Mouse (Mus musculus) embryo, embryonic 10.5 days (tissue): ENCODE measurements at regions not wholly inside any gene's neighbourhood (a gene's known extent, or its start where the extent isn't known, plus 50 kb on each side); places are given as distances from the start of the nearest gene placed in this dataset.
A peak's percentile ranks its signal among the peaks of the same experiment; 100 is the strongest.

ENCODE experiments used
- DNase-seq: peaks from one replicate; pipeline ENCODE4 v3.0.0-alpha.2; 2015; ENCODE audit warnings: low spot score

DNA sequence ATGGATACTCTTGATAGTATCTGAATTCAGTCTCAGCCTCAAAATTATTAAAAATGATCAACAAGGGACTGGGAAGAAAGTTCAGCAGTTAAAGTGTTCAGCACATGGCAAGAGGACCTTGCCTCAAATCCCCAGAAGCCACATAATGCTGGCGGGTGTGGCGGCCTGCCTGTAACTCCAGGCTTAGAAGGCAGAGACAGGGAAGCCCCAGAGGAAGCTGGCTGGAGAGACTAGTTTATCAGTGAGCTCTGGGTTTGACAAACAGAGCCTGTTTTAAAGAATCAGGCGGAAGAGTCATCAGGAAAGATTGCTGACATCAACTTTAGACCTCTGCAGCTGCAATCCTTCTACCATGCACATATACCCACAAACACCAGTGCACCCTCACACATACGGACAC is 52.1 kb upstream of the Fyn start:
- DNase-seq, result peak; percentile 17

- DNase-seq, result no peak
Measured at GRCm38 (mm10) chr10:39315434-39316174, 53.1 kb upstream of the Fyn start.

DNA sequence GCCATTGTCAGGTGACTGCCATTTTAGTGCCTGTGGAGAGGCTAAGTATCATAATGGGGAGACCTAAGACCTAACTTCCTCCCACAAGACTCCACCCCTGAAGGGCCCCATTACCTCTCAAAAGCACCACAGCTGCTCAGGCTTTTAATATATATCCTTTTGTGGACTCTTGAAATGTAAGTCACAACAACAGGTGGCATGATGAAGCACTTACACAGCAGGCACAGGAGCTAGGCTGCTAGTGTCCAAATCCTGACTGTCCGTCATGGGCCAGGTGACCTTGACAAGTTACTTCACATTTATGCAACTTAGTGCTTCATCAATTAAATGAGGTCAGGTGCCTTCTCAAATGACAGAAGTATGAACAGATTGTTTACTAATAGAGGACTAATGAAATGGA is 57.2 kb upstream of the Fyn start:
- DNase-seq, result no peak

DNA sequence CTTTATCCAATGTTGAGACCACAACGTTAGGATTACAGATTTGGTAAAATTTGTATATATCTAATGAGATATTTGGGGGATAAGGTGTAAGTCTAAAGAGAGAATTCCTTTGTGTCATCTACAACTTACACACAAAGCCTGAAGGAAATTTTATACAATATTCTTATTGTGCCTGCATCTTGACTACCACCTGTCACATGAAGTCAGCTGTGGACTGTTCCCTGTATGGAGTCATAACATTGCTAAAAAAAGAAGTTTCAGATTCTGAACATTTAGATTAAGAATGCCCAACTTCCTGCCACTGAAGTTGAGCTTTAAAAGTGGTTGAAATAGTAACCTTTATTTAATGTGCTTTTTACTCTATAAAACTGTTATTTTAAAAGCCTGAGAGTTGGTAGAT is 60.1 kb upstream of the Fyn start:
- no peak for DNase-seq

- peak; percentile 52 for DNase-seq
Measured at GRCm38 (mm10) chr10:39292703-39293496, 75.8 kb upstream of the Fyn start.

- no peak for DNase-seq
Measured at GRCm38 (mm10) chr10:39291747-39292198, 76.9 kb upstream of the Fyn start.

DNA sequence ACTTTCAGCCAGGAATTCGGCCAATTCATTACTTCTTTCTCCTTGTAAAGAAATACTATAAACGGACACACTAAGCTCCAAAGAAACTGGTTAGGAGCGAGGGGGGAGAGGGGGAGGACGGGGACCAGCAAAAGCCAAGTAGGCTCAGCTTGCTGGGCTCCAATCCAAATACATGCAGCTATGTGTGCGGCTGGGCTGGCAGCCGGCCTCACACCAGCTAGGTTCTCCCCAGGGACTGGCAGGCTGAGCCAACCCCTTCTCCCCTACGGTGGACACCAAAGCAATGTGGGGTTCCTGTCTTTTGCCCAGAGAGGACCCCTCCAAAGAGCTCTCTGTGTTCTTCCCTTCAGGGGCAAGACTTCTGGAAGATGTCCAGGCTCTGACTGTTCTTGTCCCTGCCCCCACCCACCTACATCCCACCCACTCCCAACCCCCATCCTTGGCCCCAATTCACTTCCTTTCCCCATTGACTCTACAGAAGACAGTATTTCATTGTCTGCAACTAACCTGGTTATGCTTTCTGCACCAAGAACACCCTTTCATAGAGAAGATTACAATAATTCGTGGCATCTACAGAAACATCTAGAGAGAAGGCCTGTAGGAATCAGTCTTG is 77.4 kb upstream of the Fyn start:
- no peak for DNase-seq

DNA sequence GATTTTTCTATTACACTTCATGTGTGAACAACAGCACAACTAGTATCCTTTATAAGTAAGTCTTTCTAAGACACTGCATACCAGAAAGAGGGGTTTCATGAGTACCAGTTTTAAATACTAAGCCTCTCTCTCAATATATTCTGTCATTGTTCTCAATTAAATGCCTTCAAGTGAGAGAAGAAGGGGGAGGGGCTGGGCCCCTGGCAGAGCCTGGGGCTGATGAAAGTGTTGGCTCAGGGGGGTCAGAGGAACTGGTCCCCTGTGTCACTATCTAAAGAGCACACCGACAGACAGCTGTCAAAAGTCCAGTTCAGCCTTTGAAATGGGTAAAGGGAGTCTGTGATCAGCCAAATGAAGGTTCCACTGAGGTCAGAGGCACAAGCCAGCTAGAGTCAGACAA is 78.4 kb upstream of the Fyn start:
- DNase-seq, result peak; percentile 23

GRCm38 (mm10) chr10:39280366-39281000 is 88.2 kb upstream of the Fyn start:
- DNase-seq, result no peak

- DNase-seq, result peak; percentile 21
Measured at GRCm38 (mm10) chr10:39274202-39274601, 94.5 kb upstream of the Fyn start.

DNA sequence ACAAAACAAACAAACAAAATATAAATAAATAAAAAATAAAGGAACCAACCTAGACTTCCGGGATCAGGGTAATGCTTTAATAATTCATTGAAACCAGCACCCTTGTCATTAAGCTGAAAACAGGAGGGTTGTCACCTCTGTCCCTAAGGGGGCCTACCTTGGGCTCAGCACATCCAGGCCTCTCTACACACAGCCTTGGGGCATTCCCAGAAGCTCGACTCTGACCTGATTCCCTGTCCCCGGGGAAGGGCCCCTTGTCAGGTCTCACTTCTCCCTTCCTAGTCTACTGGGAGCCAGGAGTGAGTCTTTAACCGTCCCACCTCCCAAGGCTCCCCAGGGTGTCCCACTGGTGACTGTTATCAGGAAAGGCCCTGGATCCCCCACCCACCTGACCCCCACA is 95.2 kb upstream of the Fyn start:
- no peak for DNase-seq

- DNase-seq, result no peak
Measured at GRCm38 (mm10) chr10:39272387-39272949, 96.2 kb upstream of the Fyn start.

DNA sequence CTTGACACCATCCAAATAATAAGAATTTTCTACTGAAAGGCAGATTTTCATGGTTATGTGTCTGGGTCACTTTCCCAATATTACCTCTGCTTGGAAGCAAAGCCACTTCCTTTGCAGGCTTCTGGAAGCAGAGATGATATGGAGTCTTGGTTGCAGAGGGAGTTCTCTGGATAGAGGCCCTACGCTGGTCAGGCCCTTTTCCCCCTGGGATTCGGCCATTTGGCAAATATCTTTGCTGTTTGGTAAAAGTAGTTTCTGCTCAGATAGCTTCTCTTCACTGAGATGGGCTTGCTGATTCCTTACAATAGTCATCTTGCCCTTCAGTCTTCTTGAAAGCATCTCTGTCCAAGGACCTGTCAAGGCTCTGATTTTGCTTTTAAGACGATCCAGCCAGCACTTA is 98.2 kb upstream of the Fyn start:
- DNase-seq, result no peak

- no peak for DNase-seq
Measured at GRCm38 (mm10) chr10:39267236-39267635, 101.4 kb upstream of the Fyn start.

- peak; percentile 19 for DNase-seq
Measured at GRCm38 (mm10) chr10:39266482-39266881, 102.2 kb upstream of the Fyn start.

DNA sequence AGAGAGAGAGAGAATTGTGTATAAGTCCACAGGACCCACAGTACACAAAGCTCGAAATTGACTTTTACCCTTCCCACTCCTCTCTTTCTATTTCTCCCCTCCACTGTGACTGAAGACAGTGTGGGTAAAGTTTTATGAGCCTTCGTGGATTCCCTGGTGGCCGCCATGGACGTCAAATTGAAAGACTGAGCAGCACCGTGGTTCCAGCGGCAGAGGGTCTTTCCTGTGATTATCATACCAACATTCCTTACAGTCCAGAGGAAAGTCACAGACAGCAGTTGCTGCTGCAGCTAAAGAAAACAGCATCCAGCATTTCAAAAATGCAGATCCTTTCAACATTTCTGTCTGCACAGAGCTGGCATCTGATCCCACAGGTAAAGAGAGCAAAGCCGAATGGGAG is 98.9 kb upstream of the Ccn6 start:
- DNase-seq, result peak; percentile 33

DNA sequence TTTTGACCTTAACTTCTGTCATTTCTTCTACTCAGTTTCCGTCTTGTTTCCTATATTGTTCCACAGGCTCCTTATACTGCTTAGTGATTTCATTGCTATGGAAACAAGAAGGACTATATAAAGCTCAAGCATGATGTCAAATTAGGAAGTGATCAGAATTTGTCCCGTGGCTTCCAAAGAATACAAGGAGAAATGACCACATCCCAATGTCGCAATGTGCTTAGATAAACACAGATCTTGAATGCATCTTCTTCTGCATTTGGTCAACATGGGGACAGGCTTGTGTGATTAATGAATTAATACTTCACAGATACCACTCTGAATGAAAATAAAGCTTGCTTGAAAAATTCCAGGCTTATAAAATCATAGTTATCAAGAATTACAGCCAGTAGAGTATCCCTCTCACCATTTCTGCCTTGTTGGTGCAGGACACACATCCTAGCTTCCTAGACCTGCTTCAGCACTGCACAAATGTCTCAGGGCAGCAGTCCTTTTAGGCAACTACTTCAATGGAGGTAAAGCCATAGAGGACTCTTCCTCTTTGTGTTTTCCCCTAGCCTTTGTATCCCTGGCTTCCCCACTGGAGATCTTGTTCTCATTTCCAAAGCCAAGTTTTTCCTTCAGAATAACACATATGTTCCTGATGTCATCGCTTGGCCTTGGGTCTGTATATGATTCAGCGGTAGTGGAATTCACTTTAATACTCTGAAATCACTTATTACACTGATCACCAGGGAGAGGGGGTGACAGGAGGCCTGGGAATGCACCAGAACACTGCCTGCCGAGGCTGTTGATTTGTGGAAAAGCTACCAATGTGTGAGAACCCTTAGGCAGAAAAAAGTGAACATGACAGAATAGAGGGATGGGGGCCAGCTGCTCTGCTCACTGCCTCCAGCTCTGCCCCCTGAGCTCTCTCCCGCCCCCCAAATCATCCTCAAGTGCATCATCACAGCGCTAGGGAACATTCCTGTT is 97.9 kb upstream of the Ccn6 start:
- DNase-seq, result no peak

DNA sequence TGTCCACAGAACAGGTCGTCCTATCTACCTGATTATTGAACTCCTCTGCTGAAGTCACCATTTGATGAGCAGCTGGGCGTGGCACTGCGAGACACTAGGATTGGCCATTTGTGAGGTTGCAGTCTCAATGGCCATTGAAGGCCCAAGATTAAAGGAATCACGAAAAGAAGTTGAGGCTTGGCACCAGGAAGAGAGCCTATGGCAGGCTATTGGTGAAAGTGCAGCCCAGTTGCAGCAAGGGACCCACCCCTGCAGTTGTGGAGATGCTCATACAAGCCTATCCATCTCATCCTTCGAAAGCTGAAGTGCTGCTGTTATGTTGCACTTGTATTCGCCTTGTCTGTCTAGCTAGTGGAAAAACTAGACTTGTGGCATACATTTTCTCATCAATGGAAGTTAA is 96.5 kb upstream of the Ccn6 start:
- no peak for DNase-seq

DNA sequence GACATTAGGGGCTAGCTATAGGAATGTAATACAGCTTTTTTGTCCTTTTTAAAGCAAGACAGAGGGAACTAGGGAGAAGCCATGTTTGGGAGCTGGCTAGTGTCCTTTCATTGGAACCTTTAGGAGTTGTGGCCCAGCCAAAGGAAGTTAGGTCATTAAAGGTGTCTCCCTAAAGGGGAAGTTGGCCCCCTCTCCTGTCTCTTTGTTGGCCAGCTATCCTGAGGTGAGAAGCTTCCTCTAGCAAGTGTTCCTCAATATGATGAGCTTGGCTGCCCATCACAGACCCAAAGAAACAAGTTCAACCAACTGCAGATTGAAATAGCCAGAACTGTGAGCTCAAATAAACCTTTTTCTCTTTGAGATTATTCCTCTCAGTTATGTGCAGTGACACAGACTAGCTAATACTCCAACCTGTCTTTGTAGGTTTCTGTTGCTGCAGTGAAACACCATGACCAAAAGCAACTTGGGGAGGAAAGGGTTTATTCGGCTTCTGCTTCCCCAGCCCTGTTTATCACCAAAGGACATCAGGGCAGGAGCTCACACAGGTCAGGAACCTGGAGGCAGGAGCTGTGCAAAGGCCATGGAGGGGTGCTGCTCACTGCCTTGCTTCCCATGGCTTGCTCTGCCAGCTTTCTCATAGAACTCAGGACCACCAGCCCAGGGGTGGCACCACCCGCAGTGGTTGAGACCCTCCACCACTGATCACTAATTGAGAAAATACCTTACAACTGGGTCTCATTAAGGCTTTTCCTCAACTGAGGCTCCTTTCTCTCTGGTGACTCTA is 94.0 kb upstream of the Ccn6 start:
- no peak for DNase-seq

DNA sequence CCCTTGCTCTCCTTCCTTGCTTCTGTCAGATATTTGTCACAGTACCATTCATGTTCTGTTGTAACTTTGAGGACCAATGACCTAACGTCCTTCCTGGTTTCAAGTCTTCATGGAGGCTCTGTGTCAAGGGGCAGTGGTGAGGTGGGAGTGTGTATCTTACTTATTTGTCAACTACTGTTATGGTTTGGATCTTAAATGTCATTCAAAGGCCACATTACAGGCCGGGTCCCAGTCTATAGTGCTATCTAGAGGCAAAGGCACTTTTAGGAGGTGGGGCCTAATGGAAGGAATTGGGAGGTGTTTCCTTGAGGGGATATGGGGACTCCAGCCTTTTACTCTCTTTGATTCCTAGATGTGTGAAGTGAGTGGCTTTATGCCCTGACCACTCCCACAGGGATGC is 91.0 kb upstream of the Ccn6 start:
- no peak for DNase-seq
